Mouse (Mus musculus) forebrain, embryonic 16.5 days (tissue): ENCODE data around the gene Cttnbp2. TPM values are rescaled to one million over a fixed set of nuclear protein-coding genes. Genes with fewer than 3 reads are reported as not detected.
A peak's percentile ranks its signal among the peaks of the same experiment; 100 is the strongest.

Experiments
- ATAC-seq: fragments of 200-750 bp; cut with Nextera tagmentation; 2 replicates; pipeline ENCODE4 v1.8.0; 2017; ENCODE audit warnings: mild to moderate bottlenecking, moderate library complexity
- H3K27ac ChIP-seq: fragments of 300-500 bp; sonication (generic); 2 replicates; pipeline ENCODE4 v1.5.1; 2014; ENCODE audit warnings: low read length, control low read depth
- H3K27me3 ChIP-seq: fragments of 300-500 bp; sonication (generic); replicated peaks from 2 replicates; pipeline ENCODE4 v1.6.1; 2014; ENCODE audit warnings: low read length; ENCODE audit not compliant: control insufficient read depth, insufficient read depth
- H3K36me3 ChIP-seq: fragments of 300-500 bp; sonication (generic); 2 replicates; pipeline ENCODE4 v1.6.1; 2014; ENCODE audit not compliant: control insufficient read depth, insufficient read depth
- H3K4me1 ChIP-seq: fragments of 300-500 bp; sonication (generic); replicated peaks from 2 replicates; pipeline ENCODE4 v1.6.1; 2014; ENCODE audit warnings: low read length; ENCODE audit not compliant: control insufficient read depth, insufficient read depth
- H3K4me2 ChIP-seq: fragments of 300-500 bp; sonication (generic); 2 replicates; pipeline ENCODE4 v1.6.1; 2014; ENCODE audit warnings: mild to moderate bottlenecking, low read length, control low read depth
- H3K4me3 ChIP-seq: fragments of 300-500 bp; sonication (generic); replicated peaks from 2 replicates; pipeline ENCODE4 v1.5.1; 2014; ENCODE audit warnings: mild to moderate bottlenecking, low read length, control low read depth
- H3K9ac ChIP-seq: fragments of 300-500 bp; sonication (generic); replicated peaks from 2 replicates; pipeline ENCODE4 v1.6.1; 2014; ENCODE audit warnings: low read depth, low read length, control low read depth
- H3K9me3 ChIP-seq: fragments of 300-500 bp; sonication (generic); 2 replicates; pipeline ENCODE4 v1.6.1; 2016; ENCODE audit warnings: low read length; ENCODE audit not compliant: control insufficient read depth
- WGBS: fragments of 180-500 bp; shearing (Covaris S2); extraction: QIAGEN DNeasy Blood & Tissue Kit; methylation state at CpG from one replicate; pipeline ENCODE4 v1.1.7; 2014; 5-methylcytosine and 5-hydroxymethylcytosine counted together
- polyA plus RNA-seq: library from polyadenylated mRNA; unstranded; fragments of >200 nt; fragmentation: Nextera tagmentation; extraction: Ambion mirVana; gene quantifications from 2 replicates; pipeline ENCODE4 v1.2.1, GENCODE M21; 2015

Gene Cttnbp2
- polyA plus RNA-seq, 1 experiment from 2014 or later: 134 TPM

GRCm38 (mm10) chr6:18372447-18373228 lies 142.0 kb downstream of the Cttnbp2 start:
- H3K27me3 ChIP-seq: no peaks in the 10 kb centered on the region
- no peak overlapping the region for H3K4me3 ChIP-seq
- no peak overlapping the region for H3K9ac ChIP-seq
- peaks cover 16% of the 10 kb centered on the region for H3K36me3 ChIP-seq
- peak; percentile 62 for ATAC-seq
- no peak overlapping the region for H3K27ac ChIP-seq
- H3K4me1 ChIP-seq: no peaks in the 10 kb centered on the region
- no peak overlapping the region for H3K4me2 ChIP-seq
- no peaks in the 10 kb centered on the region for H3K9me3 ChIP-seq
- WGBS: 32% methylated on average over 7 of the region's 7 CpGs

GRCm38 (mm10) chr6:18369723-18370122 lies 144.9 kb downstream of the Cttnbp2 start:
- Histone ChIP-seq H3K9ac (no peak overlapping the region), H3K4me3 (no peak overlapping the region), H3K27me3 (no peaks in the 10 kb centered on the region), H3K4me1 (no peaks in the 10 kb centered on the region), H3K27ac (no peak overlapping the region), H3K4me2 (no peak overlapping the region), H3K36me3 (peaks cover 13% of the 10 kb centered on the region), H3K9me3 (no peaks in the 10 kb centered on the region)
- no peak for ATAC-seq
- WGBS: 87% methylated on average over 4 of the region's 4 CpGs

- Histone ChIP-seq H3K4me1 (no peaks in the 10 kb centered on the region), H3K4me2 (no peak overlapping the region), H3K27me3 (no peaks in the 10 kb centered on the region), H3K9ac (no peak overlapping the region), H3K27ac (no peak overlapping the region), H3K4me3 (no peak overlapping the region), H3K9me3 (no peaks in the 10 kb centered on the region), H3K36me3 (peaks cover 12% of the 10 kb centered on the region)
- 39% methylated on average over 3 of the region's 3 CpGs for WGBS
- no peak for ATAC-seq
Observed at GRCm38 (mm10) chr6:18369054-18369453, 145.6 kb downstream of the Cttnbp2 start.

GRCm38 (mm10) chr6:18362232-18362631 lies 152.4 kb downstream of the Cttnbp2 start:
- 88% methylated on average over 5 of the region's 5 CpGs for WGBS
- ATAC-seq: no peak

GRCm38 (mm10) chr6:18360955-18361354 lies 153.7 kb downstream of the Cttnbp2 start:
- Histone ChIP-seq H3K4me2 (no peak overlapping the region), H3K4me3 (no peak overlapping the region), H3K9me3 (no peaks in the 10 kb centered on the region), H3K36me3 (peaks cover 2% of the 10 kb centered on the region; the same call in 1 of the 2 replicates), H3K4me1 (no peaks in the 10 kb centered on the region), H3K27ac (no peak overlapping the region), H3K27me3 (no peaks in the 10 kb centered on the region), H3K9ac (no peak overlapping the region)
- no peak for ATAC-seq

More at GRCm38 (mm10) chr6:18362232-18362631, 152.4 kb downstream of the Cttnbp2 start:
- H3K27me3 ChIP-seq: no peaks in the 10 kb centered on the region
- H3K9ac ChIP-seq: no peak overlapping the region
- no peaks in the 10 kb centered on the region for H3K9me3 ChIP-seq
- H3K4me1 ChIP-seq: no peaks in the 10 kb centered on the region
- no peak overlapping the region for H3K4me3 ChIP-seq
- no peak overlapping the region for H3K4me2 ChIP-seq
- H3K36me3 ChIP-seq: peaks cover 5% of the 10 kb centered on the region
- no peak overlapping the region for H3K27ac ChIP-seq

- ATAC-seq: no peak
- WGBS: 83% methylated on average over 1 of the region's 1 CpGs
- Histone ChIP-seq H3K4me1 (no peaks in the 10 kb centered on the region), H3K36me3 (no peaks in the 10 kb centered on the region), H3K9ac (no peak overlapping the region), H3K4me2 (no peak overlapping the region), H3K27ac (no peak overlapping the region), H3K4me3 (no peak overlapping the region), H3K9me3 (no peaks in the 10 kb centered on the region), H3K27me3 (no peaks in the 10 kb centered on the region)
Observed at GRCm38 (mm10) chr6:18360154-18360553, 154.5 kb downstream of the Cttnbp2 start.

GRCm38 (mm10) chr6:18349153-18349858 lies 165.3 kb downstream of the Cttnbp2 start:
- Histone ChIP-seq H3K9ac (no peak overlapping the region), H3K4me3 (no peak overlapping the region), H3K27me3 (no peaks in the 10 kb centered on the region), H3K36me3 (no peaks in the 10 kb centered on the region), H3K4me1 (no peaks in the 10 kb centered on the region), H3K9me3 (no peaks in the 10 kb centered on the region), H3K27ac (no peak overlapping the region), H3K4me2 (no peak overlapping the region)
- 81% methylated on average over 3 of the region's 3 CpGs for WGBS
- ATAC-seq: no peak

GRCm38 (mm10) chr6:18344272-18344671 lies 170.4 kb downstream of the Cttnbp2 start:
- H3K4me3 ChIP-seq: no peak overlapping the region
- no peak for ATAC-seq
- no peaks in the 10 kb centered on the region for H3K36me3 ChIP-seq
- no peak overlapping the region for H3K4me2 ChIP-seq
- H3K9ac ChIP-seq: no peak overlapping the region
- no peaks in the 10 kb centered on the region for H3K4me1 ChIP-seq
- no peaks in the 10 kb centered on the region for H3K27me3 ChIP-seq
- H3K27ac ChIP-seq: no peak overlapping the region
- WGBS: 92% methylated on average over 2 of the region's 2 CpGs
- H3K9me3 ChIP-seq: no peaks in the 10 kb centered on the region

GRCm38 (mm10) chr6:18338307-18338706 lies 176.3 kb downstream of the Cttnbp2 start:
- H3K4me3 ChIP-seq: no peak overlapping the region
- H3K27ac ChIP-seq: no peak overlapping the region
- no peaks in the 10 kb centered on the region for H3K27me3 ChIP-seq
- no peaks in the 10 kb centered on the region for H3K4me1 ChIP-seq
- H3K4me2 ChIP-seq: no peak overlapping the region
- no peaks in the 10 kb centered on the region for H3K9me3 ChIP-seq
- no peaks in the 10 kb centered on the region for H3K36me3 ChIP-seq
- no peak for ATAC-seq
- no peak overlapping the region for H3K9ac ChIP-seq
